Comparison of ENCODE assay signal across 8 mouse cellular contexts in the genomic region with DNA sequence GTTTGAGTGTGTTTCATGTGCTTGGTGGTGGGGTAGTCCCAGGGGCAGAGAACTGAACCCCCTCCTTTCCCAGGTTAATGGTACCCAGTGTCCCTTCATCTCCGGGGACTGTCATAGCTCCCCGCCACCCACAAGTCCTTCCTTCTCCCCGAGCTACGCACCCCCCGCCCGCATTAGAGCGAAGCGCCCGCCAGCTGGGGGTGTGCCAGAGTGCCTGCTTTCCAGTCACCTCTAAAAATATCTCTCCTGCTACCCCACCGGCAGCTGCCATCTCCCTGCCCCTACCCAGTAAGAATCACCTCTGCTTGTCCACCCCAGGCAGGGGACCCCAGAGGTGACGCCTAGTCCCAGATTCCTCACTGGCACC. TPM values are rescaled to one million over a fixed set of nuclear protein-coding genes. Genes with fewer than 3 reads are reported as not detected.
A peak's percentile ranks its signal among the peaks of the same experiment; 100 is the strongest.
DNase-seq lines count a peak whose midpoint lies in the region; ATAC-seq and TF ChIP-seq lines count a peak whose summit lies in the region.

No protein-coding gene starts in this region.

- no peaks in the 10 kb centered on the region for H3K36me3 ChIP-seq in hindbrain, postnatal 0 days (ENCODE audit: insufficient read depth, low read length)
- no peaks in the 10 kb centered on the region for H3K36me3 ChIP-seq in midbrain, embryonic 16.5 days (ENCODE audit: control insufficient read depth, insufficient read depth, low read length)

- peak; percentile 40 for DNase-seq in kidney, adult 18-20 months
- DNase-seq in kidney, adult 11 months: no peak
- DNase-seq in cerebellum, postnatal 10 days: peak; percentile 82 to 83
- DNase-seq in gastrocnemius, postnatal 25 days: peak; percentile 87
- DNase-seq in hindbrain, postnatal 0 days (ENCODE audit: low spot score): no peak
- DNase-seq in liver: peak; percentile 41
- peak; percentile 43 to 69 for DNase-seq in thymus, postnatal 36 days

- H3K4me1 ChIP-seq in hindbrain, postnatal 0 days (ENCODE audit: insufficient read depth, low read length): no peaks in the 10 kb centered on the region; the same call in 1 of the 2 replicates
- H3K4me1 ChIP-seq in midbrain, embryonic 16.5 days (ENCODE audit: control insufficient read depth, insufficient read depth, low read length): peaks cover 11% of the 10 kb centered on the region

- no peak overlapping the region for H3K27ac ChIP-seq in hindbrain, postnatal 0 days
- no peak overlapping the region for H3K27ac ChIP-seq in midbrain, embryonic 16.5 days (ENCODE audit: low read length)

- H3K4me2 ChIP-seq in hindbrain, postnatal 0 days (ENCODE audit: low read depth, low read length): peak overlapping the region; percentile 99
- H3K4me2 ChIP-seq in midbrain, embryonic 16.5 days (ENCODE audit: low read length): peak overlapping the region; percentile 100

- WGBS in hindbrain, postnatal 0 days: under 1% methylated on average over 11 of the region's 11 CpGs
- WGBS in midbrain, embryonic 16.5 days: 1% methylated on average over 11 of the region's 11 CpGs

- ATAC-seq in hindbrain, postnatal 0 days: 0 out of 2 replicates have a peak, but pooled peaks have one; percentile 1
- ATAC-seq in midbrain, embryonic 16.5 days: peak; percentile 61

- peaks cover 21% of the 10 kb centered on the region for H3K27me3 ChIP-seq in hindbrain, postnatal 0 days (ENCODE audit: insufficient read depth, low read length)
- H3K27me3 ChIP-seq in midbrain, embryonic 16.5 days (ENCODE audit: control insufficient read depth, insufficient read depth, low read depth, low read length): peaks cover 61% of the 10 kb centered on the region

- H3K9ac ChIP-seq in hindbrain, postnatal 0 days (replicated peaks; ENCODE audit: low read length): peak overlapping the region; percentile 68
- H3K9ac ChIP-seq in midbrain, embryonic 16.5 days (ENCODE audit: low read depth, low read length): peak overlapping the region; percentile 78

- peak overlapping the region; percentile 69 for H3K4me3 ChIP-seq in hindbrain, postnatal 0 days (ENCODE audit: low read length)
- H3K4me3 ChIP-seq in midbrain, embryonic 16.5 days (ENCODE audit: low read depth, low read length): peak overlapping the region; percentile 64

- no peaks in the 10 kb centered on the region for H3K9me3 ChIP-seq in hindbrain, postnatal 0 days (ENCODE audit: low read length)
- no peaks in the 10 kb centered on the region for H3K9me3 ChIP-seq in midbrain, embryonic 16.5 days (replicated peaks; ENCODE audit: control insufficient read depth, low read length, poor library complexity, severe bottlenecking)

- no peak for TF ChIP-seq CTCF in hindbrain, postnatal 0 days (IDR thresholded peaks at IDR 0.05; ENCODE audit: low read depth)

RNA-seq across cellular contexts. Expression of a gene that starts 0.6 kb away (rescaled TPM):
- 100 to 1,000 TPM; 288 to 335 TPM for total RNA-seq in gastrocnemius, postnatal 25 days (2021)
- total RNA-seq in hindbrain, postnatal 0 days (2014; rRNA removed): 5.2 and 6.3 TPM in 2 replicates
- 0.59 TPM in 1 of 2 replicates, not detected in the other for polyA plus RNA-seq in hindbrain, postnatal 0 days (2015; fragmentation: Nextera tagmentation; extraction: Ambion mirVana)
- polyA plus RNA-seq in midbrain, embryonic 16.5 days (2015; fragmentation: Nextera tagmentation; extraction: Ambion mirVana): 0.43 and 0.45 TPM in 2 replicates

RNA-seq across cellular contexts. Expression of a gene that starts 12.2 kb away (rescaled TPM):
- 1 to 10 TPM; 5.2 to 6.1 TPM for total RNA-seq in gastrocnemius, postnatal 25 days (2021)
- total RNA-seq in hindbrain, postnatal 0 days (2014; rRNA removed): 0.63 TPM in 1 of 2 replicates, not detected in the other
- 2.9 and 3.9 TPM in 2 replicates for polyA plus RNA-seq in hindbrain, postnatal 0 days (2015; fragmentation: Nextera tagmentation; extraction: Ambion mirVana)
- polyA plus RNA-seq in midbrain, embryonic 16.5 days (2015; fragmentation: Nextera tagmentation; extraction: Ambion mirVana): 2.6 TPM in 2 replicates

RNA-seq across cellular contexts. Expression of a gene that starts 17.4 kb away (rescaled TPM):
- 1 to 10 TPM; 2.2 to 3.2 TPM for total RNA-seq in gastrocnemius, postnatal 25 days (2021)
- total RNA-seq in hindbrain, postnatal 0 days (2014; rRNA removed): 1.9 and 3.2 TPM in 2 replicates
- polyA plus RNA-seq in hindbrain, postnatal 0 days (2015; fragmentation: Nextera tagmentation; extraction: Ambion mirVana): 1.6 and 3.1 TPM in 2 replicates
- 1.2 and 1.9 TPM in 2 replicates for polyA plus RNA-seq in midbrain, embryonic 16.5 days (2015; fragmentation: Nextera tagmentation; extraction: Ambion mirVana)

Comparison
In these comparisons a context has a peak if more than half of its experiments do, and no peak if none do; other contexts are left out.
1. DNase-seq: peak in kidney, adult 18-20 months (single experiment), cerebellum, postnatal 10 days (2 of 2), gastrocnemius, postnatal 25 days (single experiment), liver (single experiment) and thymus, postnatal 36 days (2 of 2); none in kidney, adult 11 months (single experiment) and hindbrain, postnatal 0 days (single experiment).
2. RNA of a gene that starts 0.6 kb away (total RNA-seq): 288 to 335 TPM in gastrocnemius, postnatal 25 days; 5.2 to 6.3 TPM in hindbrain, postnatal 0 days; every median in the first group is over 10 times any median in the second.